17 mouse cellular contexts compared by ENCODE assay signal in genomic region chr6:92036372-92036771, GRCm38 (mm10). TPM values are rescaled to one million over a fixed set of nuclear protein-coding genes. Genes with fewer than 3 reads are reported as not detected.
DNase-seq lines count a peak whose midpoint lies in the region; ATAC-seq and TF ChIP-seq lines count a peak whose summit lies in the region.
"Had no signal": no experiment of that assay in that cellular context is flagged by ENCODE, and none has a peak within 500 bp of the region (broad histone marks: within the 10 kb centered on the region; RNA-seq: fewer than 3 reads in every experiment).

No protein-coding gene starts in this region.

- peak; percentile 83; the same call in 1 of the 2 replicates for TF ChIP-seq EP300 in lung, postnatal 0 days (IDR thresholded peaks at IDR 0.05)

- H3K4me1 ChIP-seq in heart, embryonic 12.5 days (replicated peaks): peaks cover 29% of the 10 kb centered on the region
- peaks cover 28% of the 10 kb centered on the region; the same call in 1 of the 2 replicates for H3K4me1 ChIP-seq in lung, postnatal 0 days (ENCODE audit: insufficient read depth, low read depth, low read length)
- H3K4me1 ChIP-seq in neural tube, embryonic 15.5 days: peaks cover 9% of the 10 kb centered on the region; the same call in 1 of the 2 replicates
- no peaks in the 10 kb centered on the region for H3K4me1 ChIP-seq in midbrain, embryonic 11.5 days (ENCODE audit: control insufficient read depth, insufficient read depth, low read length)

- H3K9me3 ChIP-seq in heart, embryonic 12.5 days (replicated peaks): no peaks in the 10 kb centered on the region
- no peaks in the 10 kb centered on the region for H3K9me3 ChIP-seq in lung, postnatal 0 days (ENCODE audit: low read length)
- no peaks in the 10 kb centered on the region for H3K9me3 ChIP-seq in neural tube, embryonic 15.5 days (replicated peaks)
- no peaks in the 10 kb centered on the region for H3K9me3 ChIP-seq in midbrain, embryonic 11.5 days (ENCODE audit: control insufficient read depth, low read length)

- H3K4me2 ChIP-seq in heart, embryonic 12.5 days: no peak overlapping the region
- H3K4me2 ChIP-seq in lung, postnatal 0 days (replicated peaks; ENCODE audit: low read depth, low read length): no peak overlapping the region
- no peak overlapping the region for H3K4me2 ChIP-seq in neural tube, embryonic 15.5 days
- H3K4me2 ChIP-seq in midbrain, embryonic 11.5 days: no peak overlapping the region
- H3K4me2 ChIP-seq: liver, embryonic 11.5 days had no signal

- no peak overlapping the region for H3K4me3 ChIP-seq in heart, embryonic 12.5 days
- no peak overlapping the region for H3K4me3 ChIP-seq in lung, postnatal 0 days (ENCODE audit: low read depth, low read length)
- no peak overlapping the region for H3K4me3 ChIP-seq in neural tube, embryonic 15.5 days (replicated peaks)
- H3K4me3 ChIP-seq in midbrain, embryonic 11.5 days (ENCODE audit: low read depth, low read length): no peak overlapping the region

- no peak overlapping the region for H3K27ac ChIP-seq in heart, embryonic 12.5 days (ENCODE audit: poor library complexity, severe bottlenecking)
- 0 out of 2 replicates have a peak overlapping the region, but pooled peaks have one; percentile 39 for H3K27ac ChIP-seq in lung, postnatal 0 days (ENCODE audit: low read length)
- no peak overlapping the region for H3K27ac ChIP-seq in neural tube, embryonic 15.5 days (replicated peaks)
- no peak overlapping the region for H3K27ac ChIP-seq in midbrain, embryonic 11.5 days (ENCODE audit: low read depth, low read length)

- H3K27me3 ChIP-seq in heart, embryonic 12.5 days (replicated peaks): no peaks in the 10 kb centered on the region
- no peaks in the 10 kb centered on the region for H3K27me3 ChIP-seq in lung, postnatal 0 days (replicated peaks; ENCODE audit: insufficient read depth, low read length)
- no peaks in the 10 kb centered on the region for H3K27me3 ChIP-seq in neural tube, embryonic 15.5 days (replicated peaks)
- no peaks in the 10 kb centered on the region for H3K27me3 ChIP-seq in midbrain, embryonic 11.5 days (ENCODE audit: control insufficient read depth, insufficient read depth, low read length)

- no peak overlapping the region for H3K9ac ChIP-seq in heart, embryonic 12.5 days
- H3K9ac ChIP-seq in lung, postnatal 0 days (replicated peaks; ENCODE audit: low read depth): no peak overlapping the region
- H3K9ac ChIP-seq in neural tube, embryonic 15.5 days (replicated peaks): no peak overlapping the region
- no peak overlapping the region for H3K9ac ChIP-seq in midbrain, embryonic 11.5 days (ENCODE audit: low read length)

- DNase-seq in heart, postnatal 10 days: peak; percentile 42 to 53
- DNase-seq in brain, adult 2 months (ENCODE audit: low read depth, low spot score): peak; percentile 6
- DNase-seq in heart, postnatal 4 days: peak; percentile 45
- peak; percentile 81 for DNase-seq in lung, postnatal 0 days (ENCODE audit: low spot score)
- DNase-seq in right cerebral cortex, postnatal 10 days (ENCODE audit: low spot score in 2 of 2): no peak
- DNase-seq in midbrain, embryonic 11.5 days (ENCODE audit: low spot score, missing footprints): no peak
- DNase-seq: cerebellum, adult 2 months; gastrocnemius, postnatal 10 days; right cerebral cortex, postnatal 14 days had no signal

- no peak for TF ChIP-seq CTCF in lung, postnatal 0 days (IDR thresholded peaks at IDR 0.05)

- WGBS in heart, embryonic 12.5 days: 15% methylated on average over 5 of the region's 5 CpGs
- whole genome bisulfite sequencing in lung, postnatal 0 days: 26% methylated on average over 5 of the region's 5 CpGs
- 67% methylated on average over 5 of the region's 5 CpGs for WGBS in neural tube, embryonic 15.5 days
- WGBS in midbrain, embryonic 11.5 days: 47% methylated on average over 5 of the region's 5 CpGs

- intact Hi-C loops in heart, postnatal 10 days (cut with DNase I): no loop called here

- H3K36me3 ChIP-seq in heart, embryonic 12.5 days: no peaks in the 10 kb centered on the region
- no peaks in the 10 kb centered on the region for H3K36me3 ChIP-seq in lung, postnatal 0 days (ENCODE audit: insufficient read depth, low read length)
- H3K36me3 ChIP-seq in neural tube, embryonic 15.5 days: no peaks in the 10 kb centered on the region
- H3K36me3 ChIP-seq in midbrain, embryonic 11.5 days (ENCODE audit: control insufficient read depth, insufficient read depth, low read length): no peaks in the 10 kb centered on the region

- ATAC-seq in heart, embryonic 12.5 days (ENCODE audit: insufficient number of reproducible peaks, low FRiP score): no peak
- ATAC-seq in lung, postnatal 0 days: peak; percentile 67
- ATAC-seq in neural tube, embryonic 15.5 days (ENCODE audit: low FRiP score): no peak
- no peak for ATAC-seq in midbrain, embryonic 11.5 days (ENCODE audit: low FRiP score)
- ATAC-seq: activated CD4-positive, CD25-positive, alpha-beta regulatory T cell, adult 4 months; CD4-positive, CD25-positive, alpha-beta regulatory T cell, adult 4 months; forebrain, embryonic 16.5 days had no signal

RNA-seq across cellular contexts. Expression of gene Nr2c2, which starts 54.8 kb away (rescaled TPM):
- total RNA-seq in heart, postnatal 10 days (2021): 10 to 100 TPM; 40.7 to 40.8 TPM
- polyA plus RNA-seq in heart, embryonic 12.5 days (2016; fragmentation: Nextera tagmentation; extraction: Ambion mirVana): 18.5 and 21.3 TPM in 2 replicates
- 10 to 100 TPM; 43.6 to 46.4 TPM for total RNA-seq in heart, postnatal 4 days (2021)
- polyA plus RNA-seq in lung, postnatal 0 days (2015; fragmentation: Nextera tagmentation; extraction: Ambion mirVana): 14.7 and 15.7 TPM in 2 replicates
- 26.7 and 34.5 TPM in 2 replicates for polyA plus RNA-seq in neural tube, embryonic 15.5 days (2015; fragmentation: Nextera tagmentation; extraction: Ambion mirVana)
- 20.0 and 20.4 TPM in 2 replicates for polyA plus RNA-seq in midbrain, embryonic 11.5 days (2014; fragmentation: Nextera tagmentation; extraction: Ambion mirVana)

RNA-seq across cellular contexts. Expression of gene Fgd5, which starts 57.7 kb away (rescaled TPM):
- total RNA-seq in heart, postnatal 10 days (2021): 10 to 100 TPM; 34.1 to 38.2 TPM
- 16.0 and 19.0 TPM in 2 replicates for polyA plus RNA-seq in heart, embryonic 12.5 days (2016; fragmentation: Nextera tagmentation; extraction: Ambion mirVana)
- total RNA-seq in heart, postnatal 4 days (2021): 10 to 100 TPM; 24.8 to 26.4 TPM
- polyA plus RNA-seq in lung, postnatal 0 days (2015; fragmentation: Nextera tagmentation; extraction: Ambion mirVana): 19.2 and 22.1 TPM in 2 replicates
- 17.3 and 17.6 TPM in 2 replicates for polyA plus RNA-seq in neural tube, embryonic 15.5 days (2015; fragmentation: Nextera tagmentation; extraction: Ambion mirVana)
- polyA plus RNA-seq in midbrain, embryonic 11.5 days (2014; fragmentation: Nextera tagmentation; extraction: Ambion mirVana): 3.5 and 4.0 TPM in 2 replicates
- total RNA-seq: megakaryocyte-erythroid progenitor cell, adult 5-6 weeks; monocyte, adult 5-6 weeks had no signal

Comparison
In these comparisons a context has a peak if more than half of its experiments do, and no peak if none do; other contexts are left out.
1. DNase-seq: peak in heart, postnatal 10 days (2 of 2), brain, adult 2 months (single experiment), heart, postnatal 4 days (single experiment) and lung, postnatal 0 days (single experiment); none in right cerebral cortex, postnatal 10 days (0 of 2) and midbrain, embryonic 11.5 days (single experiment).